Mouse (Mus musculus) stomach, embryonic 14.5 days (tissue): ENCODE data around the gene Pnpla8. TPM values are rescaled to one million over a fixed set of nuclear protein-coding genes. Genes with fewer than 3 reads are reported as not detected.
A peak's percentile ranks its signal among the peaks of the same experiment; 100 is the strongest.
"Not testable (repeated sequence)": the region's sequence is repeated elsewhere in the genome, so short reads cannot be mapped to it uniquely, and the experiment has no call there.

Experiments
- ATAC-seq: fragments of 200-750 bp; cut with Nextera tagmentation; 2 replicates; pipeline ENCODE4 v1.8.0; 2017; ENCODE audit warnings: low read depth, moderate TSS enrichment; ENCODE audit not compliant: insufficient number of reproducible peaks, insufficient read depth, low FRiP score
- H3K27ac ChIP-seq: fragments of 300-500 bp; sonication (generic); 2 replicates; pipeline ENCODE4 v1.5.1; 2014; ENCODE audit warnings: mild to moderate bottlenecking, low read length, moderate library complexity, mixed read lengths
- H3K27me3 ChIP-seq: fragments of 300-500 bp; sonication (generic); 2 replicates; pipeline ENCODE4 v1.6.1; 2014; ENCODE audit warnings: low read length, control low read depth, mixed read lengths; ENCODE audit not compliant: control insufficient read depth, insufficient read depth
- H3K36me3 ChIP-seq: fragments of 300-500 bp; sonication (generic); 2 replicates; pipeline ENCODE4 v1.6.1; 2014; ENCODE audit warnings: mild to moderate bottlenecking, control low read depth, low read length, moderate library complexity, mixed read lengths; ENCODE audit not compliant: control insufficient read depth, insufficient read depth
- H3K4me1 ChIP-seq: fragments of 300-500 bp; sonication (generic); 2 replicates; pipeline ENCODE4 v1.6.1; 2014; ENCODE audit warnings: low read length, control low read depth, mixed read lengths; ENCODE audit not compliant: control insufficient read depth, insufficient read depth
- H3K4me2 ChIP-seq: fragments of 300-500 bp; sonication (generic); replicated peaks from 2 replicates; pipeline ENCODE4 v1.6.1; 2014; ENCODE audit warnings: low read depth, low read length, control low read depth
- H3K4me3 ChIP-seq: fragments of 300-500 bp; sonication (generic); 2 replicates; pipeline ENCODE4 v1.5.1; 2014; ENCODE audit warnings: low read depth, low read length, control low read depth
- H3K9ac ChIP-seq: fragments of 300-500 bp; sonication (generic); replicated peaks from 2 replicates; pipeline ENCODE4 v1.6.1; 2014; ENCODE audit warnings: low read depth, mild to moderate bottlenecking, control low read depth, low read length, moderate library complexity, mixed read lengths
- H3K9me3 ChIP-seq: fragments of 300-500 bp; sonication (generic); 2 replicates; pipeline ENCODE4 v1.6.1; 2016; ENCODE audit warnings: low read depth, low read length, control low read depth; ENCODE audit not compliant: control insufficient read depth
- WGBS: fragments of 180-500 bp; shearing (Covaris S2); extraction: QIAGEN DNeasy Blood & Tissue Kit; methylation state at CpG from one replicate; pipeline ENCODE4 v1.1.7; 2014; 5-methylcytosine and 5-hydroxymethylcytosine counted together
- polyA plus RNA-seq: library from polyadenylated mRNA; unstranded; fragments of >200 nt; fragmentation: Nextera tagmentation; extraction: Ambion mirVana; gene quantifications from 2 replicates; pipeline ENCODE4 v1.2.1, GENCODE M21; 2014

The Pnpla8 gene
- polyA plus RNA-seq, 1 experiment from 2014 or later: 60.9 TPM

- Histone ChIP-seq H3K27me3 (no peaks in the 10 kb centered on the region), H3K27ac (no peak overlapping the region), H3K4me3 (no peak overlapping the region), H3K36me3 (no peaks in the 10 kb centered on the region), H3K9ac (no peak overlapping the region), H3K9me3 (no peaks in the 10 kb centered on the region), H3K4me1 (no peaks in the 10 kb centered on the region; the same call in 1 of the 2 replicates), H3K4me2 (no peak overlapping the region)
- ATAC-seq: no peak
- WGBS: 86% methylated on average over 3 of the region's 3 CpGs
Observed at GRCm38 (mm10) chr12:44265651-44266050, 44.5 kb downstream of the Pnpla8 start.

DNA sequence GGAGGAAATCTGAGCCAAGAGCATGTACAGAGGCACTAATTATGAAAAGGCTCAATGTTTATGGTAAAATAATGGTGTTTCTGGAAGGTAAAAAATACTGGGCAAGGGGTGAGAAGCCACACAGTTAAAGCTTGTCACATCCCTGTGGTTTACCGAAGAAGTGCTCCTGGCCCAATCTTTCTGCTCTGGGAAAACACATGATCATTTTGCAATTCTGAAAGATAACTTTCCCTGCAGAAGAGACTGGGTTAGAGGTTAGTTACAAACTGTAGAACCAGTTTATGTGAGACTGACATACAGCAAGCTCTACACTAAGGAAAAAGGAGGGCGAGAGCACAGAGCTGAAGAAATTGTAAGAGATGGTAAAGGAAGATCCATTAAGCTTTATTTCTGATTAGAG, 46.0 kb downstream of the Pnpla8 start:
- no peak overlapping the region for H3K4me3 ChIP-seq
- no peaks in the 10 kb centered on the region for H3K9me3 ChIP-seq
- H3K36me3 ChIP-seq: no peaks in the 10 kb centered on the region
- no peak overlapping the region for H3K9ac ChIP-seq
- H3K27me3 ChIP-seq: no peaks in the 10 kb centered on the region
- no peaks in the 10 kb centered on the region; the same call in 1 of the 2 replicates for H3K4me1 ChIP-seq
- no peak overlapping the region for H3K27ac ChIP-seq
- no peak for ATAC-seq
- H3K4me2 ChIP-seq: no peak overlapping the region
- 88% methylated on average over 2 of the region's 2 CpGs for WGBS

GRCm38 (mm10) chr12:44268728-44269302, 47.6 kb downstream of the Pnpla8 start:
- Histone ChIP-seq H3K4me2 (peak overlapping the region; percentile 54), H3K36me3 (no peaks in the 10 kb centered on the region), H3K9me3 (no peaks in the 10 kb centered on the region), H3K9ac (peak overlapping the region; percentile 56), H3K4me1 (no peaks in the 10 kb centered on the region; the same call in 1 of the 2 replicates), H3K27ac (peak overlapping the region; percentile 93), H3K27me3 (no peaks in the 10 kb centered on the region), H3K4me3 (peak overlapping the region; percentile 62)
- ATAC-seq: peak; percentile 99
- WGBS: under 1% methylated on average over 38 of the region's 38 CpGs

- H3K27me3 ChIP-seq: no peaks in the 10 kb centered on the region
- H3K36me3 ChIP-seq: no peaks in the 10 kb centered on the region
- peak overlapping the region; percentile 62 for H3K4me3 ChIP-seq
- H3K4me2 ChIP-seq: peak overlapping the region; percentile 45
- peak; percentile 89 for ATAC-seq
- WGBS: under 1% methylated on average over 43 of the region's 46 CpGs
- peak overlapping the region; percentile 56 for H3K9ac ChIP-seq
- H3K27ac ChIP-seq: peak overlapping the region; percentile 93
- H3K9me3 ChIP-seq: no peaks in the 10 kb centered on the region
- H3K4me1 ChIP-seq: no peaks in the 10 kb centered on the region; the same call in 1 of the 2 replicates
Observed at GRCm38 (mm10) chr12:44269311-44269831, 48.2 kb downstream of the Pnpla8 start.

- Histone ChIP-seq H3K27ac (no peak overlapping the region), H3K4me1 (no peaks in the 10 kb centered on the region), H3K27me3 (no peaks in the 10 kb centered on the region), H3K4me3 (no peak overlapping the region), H3K36me3 (no peaks in the 10 kb centered on the region), H3K9me3 (no peaks in the 10 kb centered on the region), H3K9ac (no peak overlapping the region), H3K4me2 (no peak overlapping the region)
- no peak for ATAC-seq
- WGBS: 93% methylated on average over 6 of the region's 6 CpGs
Observed at GRCm38 (mm10) chr12:44274125-44274835, 53.1 kb downstream of the Pnpla8 start.

GRCm38 (mm10) chr12:44280147-44280546, 59.0 kb downstream of the Pnpla8 start:
- H3K4me2 ChIP-seq, H3K9ac ChIP-seq, H3K9me3 ChIP-seq, H3K4me3 ChIP-seq, H3K27ac ChIP-seq, H3K36me3 ChIP-seq, H3K4me1 ChIP-seq, H3K27me3 ChIP-seq, ATAC-seq: not testable (repeated sequence)
- WGBS: 76% methylated on average over 2 of the region's 2 CpGs

DNA sequence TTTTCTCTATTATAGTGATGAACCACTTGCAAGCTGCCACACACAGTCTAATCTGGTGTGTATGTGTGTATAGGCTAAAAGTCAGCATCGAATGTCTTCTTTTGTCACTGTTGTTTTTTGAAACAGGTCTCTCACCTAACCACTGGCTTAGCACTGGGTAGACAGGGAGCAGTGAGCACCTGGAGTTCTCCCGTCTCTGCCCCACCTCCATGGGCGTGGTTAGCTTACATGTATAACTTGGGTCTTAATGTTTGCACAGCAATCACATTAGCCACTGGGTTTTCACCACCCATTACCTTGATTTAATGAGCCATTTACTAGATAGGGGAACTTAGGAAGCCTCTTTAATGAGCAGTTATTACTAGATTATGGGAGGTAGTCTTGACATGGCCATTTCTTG, 60.4 kb downstream of the Pnpla8 start:
- Histone ChIP-seq H3K4me3 (no peak overlapping the region), H3K4me1 (no peaks in the 10 kb centered on the region), H3K27me3 (no peaks in the 10 kb centered on the region), H3K9me3 (no peaks in the 10 kb centered on the region), H3K4me2 (no peak overlapping the region), H3K9ac (no peak overlapping the region), H3K36me3 (peaks cover 4% of the 10 kb centered on the region), H3K27ac (no peak overlapping the region)
- no peak for ATAC-seq
- WGBS: 72% methylated on average over 3 of the region's 3 CpGs

GRCm38 (mm10) chr12:44283378-44283777, 62.2 kb downstream of the Pnpla8 start:
- WGBS: 70% methylated on average over 9 of the region's 9 CpGs
- Histone ChIP-seq H3K36me3 (peaks cover 4% of the 10 kb centered on the region), H3K4me2 (no peak overlapping the region), H3K9me3 (no peaks in the 10 kb centered on the region), H3K9ac (no peak overlapping the region), H3K4me3 (no peak overlapping the region), H3K27me3 (no peaks in the 10 kb centered on the region), H3K4me1 (no peaks in the 10 kb centered on the region), H3K27ac (no peak overlapping the region)
- no peak for ATAC-seq
